Mouse (Mus musculus) embryo, embryonic 9.5 days (tissue): Measurements from ENCODE around the gene Thsd4.

Experiments
- DNase-seq: peaks from one replicate; pipeline ENCODE4 v3.0.0-alpha.2; 2017; ENCODE audit errors: extremely low spot score

The Thsd4 gene

DNA sequence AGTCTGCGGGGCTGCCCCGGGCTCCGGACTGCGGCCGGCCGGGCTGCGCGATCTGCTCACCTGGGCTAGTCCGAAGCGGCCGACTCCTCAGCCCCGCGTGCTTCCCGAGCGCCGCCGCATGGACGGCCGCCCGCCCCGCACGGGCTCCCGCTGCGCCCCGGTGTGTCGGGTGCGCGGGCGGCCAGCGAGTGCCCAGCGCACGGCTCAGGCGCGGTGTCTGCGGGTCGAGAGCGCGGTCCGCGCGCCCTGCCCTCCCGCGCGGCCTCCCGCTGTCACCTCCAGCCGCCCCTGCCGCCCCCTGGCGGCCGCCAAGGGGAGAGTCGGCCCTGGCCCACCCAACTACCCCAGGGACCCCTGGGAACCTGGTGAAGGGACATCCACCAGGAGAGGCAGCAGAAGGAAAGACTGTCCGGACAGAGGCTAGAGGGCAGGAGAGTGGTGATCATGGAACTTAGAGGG lies at the start of gene Thsd4:
Gene Thsd4, minus strand, starts transcription at position 241 of the 459 bp plus-strand sequence.
- peak; percentile 80 for DNase-seq

GRCm38 (mm10) chr9:60571041-60571440 lies 49.2 kb upstream of the Thsd4 start:
- no peak for DNase-seq

DNA sequence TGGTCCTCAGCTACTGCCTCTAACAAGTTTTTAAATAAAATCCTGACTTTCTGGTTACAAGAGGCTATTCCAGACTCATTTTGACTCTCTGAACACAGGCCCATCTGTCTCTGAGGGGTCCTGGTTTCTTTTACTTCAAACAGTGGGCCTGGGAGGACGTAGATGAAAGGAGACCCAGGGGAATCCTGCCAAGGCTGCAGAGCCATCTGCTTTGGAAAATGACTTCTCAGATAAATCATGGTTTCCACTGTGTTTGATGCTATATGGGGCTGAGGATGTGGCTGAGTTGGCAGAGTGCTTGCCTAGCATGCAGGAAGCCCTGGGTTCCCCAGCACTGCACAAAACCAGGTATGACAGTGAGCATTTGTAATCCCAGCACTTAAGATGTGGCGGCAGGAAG lies 47.5 kb upstream of the Thsd4 start:
- DNase-seq: no peak

- DNase-seq: no peak
Observed at GRCm38 (mm10) chr9:60563809-60564208, 42.0 kb upstream of the Thsd4 start.

DNA sequence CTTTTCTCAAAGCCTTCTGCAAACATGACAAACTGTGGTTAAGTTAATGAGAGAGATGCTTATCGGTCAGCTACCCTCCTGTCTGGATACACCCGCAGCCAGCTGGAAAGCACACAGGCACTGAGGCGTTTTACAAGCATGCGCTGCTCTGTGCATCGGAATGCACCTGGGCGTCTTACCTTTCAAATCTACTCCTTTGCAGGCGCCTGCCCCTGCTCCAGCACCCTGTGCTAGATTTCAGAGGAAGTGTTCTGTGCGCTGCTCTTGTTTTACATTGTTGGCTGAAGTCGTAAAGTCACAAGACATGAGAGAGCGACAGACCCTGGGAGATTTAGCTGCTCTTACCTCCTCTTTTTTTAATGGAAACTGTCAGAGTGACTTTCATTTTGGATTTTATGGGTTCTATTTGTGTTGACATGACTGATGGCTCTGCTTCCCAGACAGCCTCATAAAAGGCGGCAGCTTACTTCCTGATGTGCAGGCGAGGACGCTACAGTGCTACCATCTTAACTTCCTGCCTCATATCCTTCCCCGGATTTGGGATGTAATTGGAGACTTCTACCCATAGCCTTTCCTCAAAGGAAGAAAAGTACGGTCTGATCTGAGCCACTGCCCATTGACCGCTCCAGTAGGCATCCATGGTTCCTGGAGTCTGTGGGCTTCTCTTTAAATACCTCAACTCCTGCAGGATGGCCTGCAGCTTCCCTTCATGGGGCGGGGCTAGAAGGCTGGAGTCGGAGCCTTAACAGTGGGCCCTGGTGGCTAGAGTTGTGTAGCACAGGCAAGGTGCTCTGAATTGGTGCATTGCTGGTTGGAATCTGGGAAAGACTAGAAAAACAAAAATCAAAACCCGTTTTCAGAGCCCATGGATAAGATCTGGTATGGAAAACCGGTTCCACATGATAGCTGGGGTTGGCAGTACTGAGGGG lies 40.9 kb upstream of the Thsd4 start:
- peak; percentile 46 for DNase-seq

DNA sequence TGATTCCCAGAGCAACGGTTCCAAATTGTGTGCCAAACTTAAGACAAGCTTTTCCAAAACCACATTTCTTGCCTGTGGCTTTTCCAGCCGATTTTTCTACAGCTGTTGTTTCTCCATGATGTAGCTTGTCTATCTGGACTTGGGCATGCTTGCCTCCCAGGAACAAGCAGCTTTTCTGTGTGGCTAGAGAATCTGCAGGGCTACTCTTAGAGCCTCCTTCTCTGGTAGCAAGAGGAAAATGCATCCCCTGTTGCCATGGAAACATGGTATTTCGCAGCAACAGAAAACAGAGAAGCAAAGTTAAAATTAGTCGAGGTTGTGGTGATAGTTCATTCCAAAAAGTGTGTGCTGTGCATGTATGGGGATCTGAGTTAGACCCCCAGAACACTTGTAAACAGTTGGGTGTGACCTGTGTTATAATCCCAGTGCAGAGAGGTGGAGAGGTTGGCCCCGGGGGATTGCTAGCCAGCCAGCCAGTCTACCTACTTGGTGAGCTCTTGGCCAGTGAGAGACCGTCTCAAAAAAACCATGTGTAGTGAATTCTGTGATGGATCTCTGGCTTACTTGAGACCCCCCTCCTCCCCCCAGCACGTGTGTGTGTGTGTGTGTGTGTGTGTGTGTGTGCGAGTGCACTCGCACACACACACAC lies 39.9 kb upstream of the Thsd4 start:
- DNase-seq: peak; percentile 10

- DNase-seq: no peak
Observed at GRCm38 (mm10) chr9:60558507-60558906, 36.7 kb upstream of the Thsd4 start.

- DNase-seq: no peak
Observed at GRCm38 (mm10) chr9:60551238-60551637, 29.4 kb upstream of the Thsd4 start.

- peak; percentile 45 for DNase-seq
Observed at GRCm38 (mm10) chr9:60548182-60548581, 26.3 kb upstream of the Thsd4 start.

DNA sequence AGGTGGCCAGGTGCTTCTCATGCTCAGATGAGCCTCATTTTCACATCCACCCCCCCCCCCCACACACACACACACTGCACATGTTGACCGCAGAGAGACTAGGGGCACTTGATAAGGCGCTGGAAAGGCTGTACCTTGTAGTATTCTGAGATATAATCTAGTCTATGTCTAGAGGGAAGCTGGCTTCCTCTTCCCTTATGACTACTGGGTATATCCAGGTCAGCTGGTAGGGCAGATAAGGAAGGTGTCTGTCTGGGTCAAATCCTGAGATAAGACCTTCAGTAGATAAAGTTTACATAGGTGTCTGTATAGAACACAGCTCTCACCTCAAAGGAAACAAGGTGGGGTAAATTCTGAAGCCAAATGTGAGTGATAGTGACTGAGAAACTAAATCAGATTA lies 24.3 kb upstream of the Thsd4 start:
- DNase-seq: no peak

DNA sequence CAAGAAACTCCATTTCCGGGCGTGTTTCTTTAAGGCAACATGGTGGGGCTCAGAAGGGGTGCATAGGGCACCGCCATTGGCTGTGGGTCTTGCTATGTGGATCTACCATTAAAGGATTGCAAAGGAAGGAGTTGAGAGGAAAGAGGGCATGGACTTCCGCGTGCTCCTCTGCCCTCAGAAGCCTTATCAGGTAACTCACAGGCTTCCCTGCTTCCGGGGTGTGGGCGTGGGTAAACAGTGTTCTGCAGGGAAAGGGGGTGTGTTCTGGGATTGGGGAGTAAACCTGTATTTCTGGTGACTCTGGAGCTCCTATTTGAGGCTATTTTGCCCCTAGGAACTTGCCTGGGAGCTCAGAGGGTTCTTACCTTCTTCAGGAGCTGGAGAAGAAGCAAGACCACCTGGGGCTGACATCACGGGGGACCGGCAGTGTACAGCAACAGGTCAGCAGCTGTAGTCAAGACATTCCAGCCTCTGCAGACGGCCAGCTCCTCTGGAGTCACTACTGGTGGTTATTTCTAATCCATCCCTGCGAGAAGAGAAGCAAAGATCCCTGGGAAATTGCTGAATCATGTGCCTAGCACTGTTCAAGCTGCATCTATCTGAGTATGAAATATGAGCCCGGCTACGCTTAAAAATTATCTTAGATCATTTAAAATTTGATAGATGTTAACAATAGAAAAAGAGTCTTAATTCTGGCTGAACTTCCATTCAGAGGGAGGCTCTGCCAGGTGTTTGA lies 23.7 kb upstream of the Thsd4 start:
- DNase-seq: no peak

GRCm38 (mm10) chr9:60543422-60544015 lies 21.7 kb upstream of the Thsd4 start:
- DNase-seq: no peak

DNA sequence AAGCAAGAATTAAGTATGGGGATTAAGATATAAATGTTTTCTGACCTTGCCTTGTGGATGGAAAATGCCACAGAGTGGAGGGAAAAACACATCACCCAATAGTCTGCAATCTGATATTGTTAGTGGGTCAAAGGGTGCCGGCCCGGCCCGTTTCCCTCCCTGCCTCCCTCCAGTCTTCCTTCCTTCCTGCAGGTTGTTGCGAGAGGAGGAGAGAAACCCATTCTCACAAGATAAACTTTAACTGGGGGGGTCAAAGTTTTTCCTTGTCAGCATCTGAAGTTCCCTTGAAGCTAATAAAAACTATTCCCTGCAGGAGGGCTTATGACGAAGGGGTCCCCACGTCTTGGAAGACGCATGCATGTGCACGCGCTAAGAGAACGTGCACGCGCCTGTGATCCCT lies 8.5 kb upstream of the Thsd4 start:
- DNase-seq: no peak

DNA sequence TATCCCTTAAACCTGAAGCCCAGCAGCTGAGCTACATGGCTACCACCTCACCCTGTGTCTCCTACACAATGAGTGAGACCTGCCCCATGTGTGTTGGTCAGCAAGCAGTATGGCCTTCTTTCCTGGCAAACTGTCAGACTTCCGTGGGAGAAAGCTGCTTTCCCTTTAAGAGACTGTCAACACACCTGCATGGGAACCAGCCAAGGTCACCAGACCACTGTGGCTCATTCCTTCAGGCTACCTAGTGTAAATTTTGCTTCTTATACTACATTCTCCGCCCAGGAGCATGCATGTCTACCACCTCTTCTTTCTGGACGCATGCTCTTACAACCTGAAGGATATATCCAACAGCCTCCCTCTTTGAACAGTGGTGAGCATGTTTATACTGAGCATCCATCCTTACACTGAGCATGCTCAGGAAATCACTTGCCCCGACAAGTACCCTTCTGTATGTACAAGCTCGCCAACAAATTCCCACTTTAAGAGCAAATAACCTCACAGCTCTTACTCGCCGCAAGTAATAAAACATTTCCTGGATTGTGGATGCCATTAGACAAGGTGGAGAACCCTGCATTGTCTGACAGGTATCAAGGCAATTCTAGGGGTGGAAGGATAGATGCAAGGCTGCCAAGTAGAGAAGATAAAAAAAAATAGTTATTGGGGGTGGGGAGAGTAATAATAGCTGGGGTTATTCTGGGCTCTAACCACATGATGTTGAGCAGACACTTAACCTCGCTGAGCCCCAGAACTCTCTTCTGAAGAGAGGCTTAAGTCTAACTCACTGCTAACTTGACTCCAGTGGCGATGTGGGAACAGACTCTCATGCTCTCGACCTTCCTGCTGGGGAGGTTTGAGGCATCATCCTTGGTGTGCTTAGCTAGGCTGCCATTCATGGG lies 7.8 kb upstream of the Thsd4 start:
- no peak for DNase-seq

GRCm38 (mm10) chr9:60528269-60528668 lies 6.4 kb upstream of the Thsd4 start:
- no peak for DNase-seq

- DNase-seq: no peak
Observed at GRCm38 (mm10) chr9:60527836-60528235, 6.0 kb upstream of the Thsd4 start.

- DNase-seq: no peak
Observed at GRCm38 (mm10) chr9:60527051-60527450, 5.2 kb upstream of the Thsd4 start.

- DNase-seq: no peak
Observed at GRCm38 (mm10) chr9:60526195-60526594, 4.3 kb upstream of the Thsd4 start.

- DNase-seq: no peak
Observed at GRCm38 (mm10) chr9:60521143-60521542, 703 bp downstream of the Thsd4 start.

- DNase-seq: no peak
Observed at GRCm38 (mm10) chr9:60519601-60520000, 2.2 kb downstream of the Thsd4 start.

DNA sequence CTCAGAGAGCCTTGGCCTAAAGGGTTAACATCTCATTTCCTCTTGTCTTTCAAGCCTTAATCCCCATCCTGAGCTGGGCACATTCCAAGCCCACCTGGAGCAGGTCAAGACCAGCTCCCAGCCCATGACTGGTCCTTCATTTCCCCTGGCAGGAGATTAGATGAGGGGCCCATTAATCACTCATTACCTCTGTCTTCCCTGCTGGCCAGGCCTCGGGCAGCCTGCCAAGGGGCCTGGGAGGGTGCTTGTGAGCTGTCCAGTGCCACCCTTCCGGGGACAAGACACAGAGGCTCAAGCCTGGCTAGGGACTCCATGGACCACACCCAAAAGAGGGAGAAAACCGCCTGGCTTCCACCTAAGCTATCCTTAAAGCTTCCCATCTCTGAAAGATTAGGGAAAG lies 3.6 kb downstream of the Thsd4 start:
- peak; percentile 45 for DNase-seq
